Mouse (Mus musculus) megakaryocyte, embryonic 14.5 days (primary cell): ENCODE results near the gene Gm20388.

Experiments used
- FLI1 ChIP-seq: IDR thresholded peaks from 2 replicates; pipeline ENCODE4 v1.6.1; 2012; ENCODE audit warnings: low read length, inconsistent platforms, mixed read lengths
- GATA1 ChIP-seq: IDR thresholded peaks from 3 replicates; pipeline ENCODE4 v1.6.1; 2012; ENCODE audit warnings: mixed read lengths, low read length, inconsistent platforms, borderline replicate concordance

GRCm38 (mm10) chr8:124235536-124235935 is 4324.9 kb downstream of the Gm20388 start:
- TF ChIP-seq GATA1 (no peak), FLI1 (no peak)
